Mouse (Mus musculus) ES-Bruce4 (cell line): ENCODE data around the gene Dab2ip. TPM values are rescaled to one million over a fixed set of nuclear protein-coding genes. Genes with fewer than 3 reads are reported as not detected.

Experiments used
- H3K27ac ChIP-seq: 2 replicates; pipeline ENCODE4 v1.5.1; 2012; ENCODE audit warnings: low read length, inconsistent platforms; ENCODE audit not compliant: insufficient read depth
- H3K27me3 ChIP-seq: 2 replicates; pipeline ENCODE4 v1.6.1; 2012; ENCODE audit warnings: mild to moderate bottlenecking, low read length, inconsistent platforms; ENCODE audit not compliant: control insufficient read depth, poor library complexity, insufficient read depth, severe bottlenecking
- H3K36me3 ChIP-seq: 2 replicates; pipeline ENCODE4 v1.6.1; 2012; ENCODE audit warnings: inconsistent platforms, mild to moderate bottlenecking, low read length, moderate library complexity; ENCODE audit not compliant: control insufficient read depth, poor library complexity, insufficient read depth, severe bottlenecking
- H3K4me1 ChIP-seq: one replicate; pipeline ENCODE4 v1.8.1; 2011; ENCODE audit warnings: low read length; ENCODE audit not compliant: control insufficient read depth, insufficient read depth
- H3K4me3 ChIP-seq: 2 replicates; pipeline ENCODE4 v1.5.1; 2011; ENCODE audit warnings: low read depth, mild to moderate bottlenecking, low read length
- H3K9ac ChIP-seq: 2 replicates; pipeline ENCODE4 v1.6.1; 2012; ENCODE audit warnings: low read depth, mild to moderate bottlenecking, inconsistent platforms; ENCODE audit not compliant: poor library complexity, severe bottlenecking
- H3K9me3 ChIP-seq: replicated peaks from 2 replicates; pipeline ENCODE4 v1.6.1; 2012; ENCODE audit warnings: mild to moderate bottlenecking, low read length, inconsistent platforms; ENCODE audit not compliant: control insufficient read depth, poor library complexity, insufficient read depth, severe bottlenecking
- CTCF ChIP-seq: IDR thresholded peaks from one replicate; pipeline ENCODE4 v1.8.1; 2011; ENCODE audit warnings: low read depth, low read length
- EP300 ChIP-seq: IDR thresholded peaks from 2 replicates; pipeline ENCODE4 v1.6.1; 2011; ENCODE audit warnings: low read depth, low read length; ENCODE audit not compliant: insufficient read depth
- POLR2A ChIP-seq: IDR thresholded peaks from one replicate; pipeline ENCODE4 v1.8.1; 2011; ENCODE audit warnings: low read length; ENCODE audit not compliant: insufficient read depth
- polyA plus RNA-seq: library from polyadenylated mRNA; stranded (reverse); fragments of >200 nt; gene quantifications from 2 replicates; pipeline ENCODE4 v1.2.4, GENCODE M21; 2011; ENCODE audit warnings: low read depth; ENCODE audit not compliant: missing spikeins, insufficient read depth, insufficient read length

Dab2ip gene
- polyA plus RNA-seq, 1 experiment = 29.4 TPM

DNA sequence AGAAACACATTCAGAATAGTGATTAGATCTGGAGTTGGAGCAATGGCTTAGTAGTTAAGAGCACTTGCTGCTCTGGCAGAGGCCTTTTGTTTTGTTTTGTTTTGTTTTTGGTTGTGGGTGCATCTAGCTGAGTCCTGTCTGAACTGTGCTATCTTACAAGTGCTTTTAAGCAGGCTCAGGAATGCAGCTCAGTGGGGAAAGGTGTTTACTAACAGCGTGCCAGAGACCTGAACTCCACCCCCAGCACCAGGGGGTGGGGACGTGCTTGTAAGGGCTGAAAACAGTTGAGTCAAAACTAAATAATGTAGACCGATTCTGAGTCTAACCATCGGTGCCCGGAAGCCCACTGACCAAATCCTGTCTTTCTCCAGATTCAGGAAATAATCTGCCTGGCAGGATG is 37.7 kb downstream of the Dab2ip start:
- Histone ChIP-seq H3K4me3 (no peak overlapping the region), H3K9ac (no peak overlapping the region), H3K27ac (no peak overlapping the region), H3K36me3 (no peaks in the 10 kb centered on the region), H3K4me1 (no peaks in the 10 kb centered on the region), H3K27me3 (no peaks in the 10 kb centered on the region), H3K9me3 (no peaks in the 10 kb centered on the region)
- TF ChIP-seq POLR2A (no peak), EP300 (no peak), CTCF (no peak)

GRCm38 (mm10) chr2:35596796-35597195 is 38.7 kb downstream of the Dab2ip start:
- no peaks in the 10 kb centered on the region for H3K27me3 ChIP-seq
- no peaks in the 10 kb centered on the region for H3K36me3 ChIP-seq
- TF ChIP-seq POLR2A (no peak), CTCF (no peak), EP300 (no peak)
- no peaks in the 10 kb centered on the region for H3K4me1 ChIP-seq
- H3K4me3 ChIP-seq = no peak overlapping the region
- H3K27ac ChIP-seq = no peak overlapping the region
- H3K9me3 ChIP-seq = no peaks in the 10 kb centered on the region
- no peak overlapping the region for H3K9ac ChIP-seq

DNA sequence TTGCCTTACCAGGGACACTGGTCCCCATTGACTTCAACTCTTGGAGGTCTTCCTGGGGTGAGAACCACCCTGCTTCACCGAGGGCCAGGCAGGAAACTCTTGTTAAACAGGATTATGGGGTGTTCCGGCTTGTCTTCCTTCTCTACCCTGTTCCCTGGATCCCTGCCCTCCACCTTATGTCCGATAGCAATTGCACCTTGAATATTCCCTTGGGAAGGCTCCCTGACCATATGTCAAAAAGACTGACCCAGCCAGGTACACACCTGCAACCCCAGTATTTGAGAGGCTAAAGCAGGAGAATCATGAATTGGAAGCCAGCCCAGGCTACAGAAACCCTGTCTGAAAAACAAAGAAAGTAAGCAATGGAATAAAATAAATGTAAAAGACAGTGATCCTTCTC is 40.8 kb downstream of the Dab2ip start:
- Histone ChIP-seq H3K4me3 (no peak overlapping the region), H3K9me3 (no peaks in the 10 kb centered on the region), H3K9ac (no peak overlapping the region), H3K27ac (no peak overlapping the region), H3K36me3 (no peaks in the 10 kb centered on the region), H3K4me1 (no peaks in the 10 kb centered on the region), H3K27me3 (no peaks in the 10 kb centered on the region)
- TF ChIP-seq CTCF (no peak), POLR2A (no peak), EP300 (no peak)

DNA sequence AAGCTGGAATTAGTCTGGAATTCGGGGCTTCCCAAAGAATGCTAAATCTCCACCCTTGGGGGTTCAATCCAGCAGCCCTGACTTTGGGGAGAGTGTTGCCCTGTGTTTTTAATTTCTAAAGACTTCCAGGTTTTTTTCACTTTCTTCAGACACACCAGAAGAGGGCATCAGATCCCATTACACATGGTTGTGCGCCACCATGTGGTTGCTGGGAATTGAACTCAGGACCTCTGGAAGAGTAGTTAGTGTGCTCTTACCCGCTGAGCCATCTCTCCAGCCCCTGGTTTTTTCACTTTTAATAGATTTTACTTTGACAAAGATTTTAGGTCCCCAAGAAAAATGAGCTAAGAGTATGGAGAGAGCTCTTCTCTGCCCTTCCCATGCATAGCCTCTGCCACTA is 43.6 kb downstream of the Dab2ip start:
- no peaks in the 10 kb centered on the region for H3K27me3 ChIP-seq
- H3K9ac ChIP-seq = no peak overlapping the region
- H3K4me1 ChIP-seq = no peaks in the 10 kb centered on the region
- no peak overlapping the region for H3K27ac ChIP-seq
- no peaks in the 10 kb centered on the region for H3K36me3 ChIP-seq
- H3K4me3 ChIP-seq = no peak overlapping the region
- H3K9me3 ChIP-seq = no peaks in the 10 kb centered on the region
- peak; percentile 14 for TF ChIP-seq CTCF
- TF ChIP-seq POLR2A = no peak

DNA sequence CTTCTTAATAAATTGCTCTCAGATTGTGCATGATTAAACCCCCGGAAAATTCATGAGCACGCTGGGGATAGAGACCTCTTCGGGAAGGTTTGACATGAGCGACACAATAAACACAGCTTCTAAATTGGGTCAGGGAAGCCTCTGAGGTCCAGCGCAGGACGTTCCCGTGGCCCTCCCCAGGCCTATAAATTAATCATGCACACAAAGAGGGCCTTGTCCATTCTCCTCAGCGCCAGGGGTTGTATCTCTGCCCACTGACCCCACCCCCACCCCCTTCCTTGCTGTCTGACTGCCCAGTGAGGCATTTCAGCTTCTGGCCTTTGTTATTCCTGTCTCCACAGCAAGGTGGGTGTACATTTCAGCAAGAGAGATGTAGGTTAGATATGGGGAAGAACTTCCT is 49.4 kb downstream of the Dab2ip start:
- H3K9me3 ChIP-seq = no peaks in the 10 kb centered on the region
- no peak overlapping the region for H3K27ac ChIP-seq
- H3K9ac ChIP-seq = no peak overlapping the region
- no peaks in the 10 kb centered on the region for H3K36me3 ChIP-seq
- H3K4me1 ChIP-seq = peaks cover 3% of the 10 kb centered on the region
- no peak for TF ChIP-seq EP300
- TF ChIP-seq CTCF = no peak
- no peak for TF ChIP-seq POLR2A
- H3K27me3 ChIP-seq = no peaks in the 10 kb centered on the region
- no peak overlapping the region for H3K4me3 ChIP-seq

DNA sequence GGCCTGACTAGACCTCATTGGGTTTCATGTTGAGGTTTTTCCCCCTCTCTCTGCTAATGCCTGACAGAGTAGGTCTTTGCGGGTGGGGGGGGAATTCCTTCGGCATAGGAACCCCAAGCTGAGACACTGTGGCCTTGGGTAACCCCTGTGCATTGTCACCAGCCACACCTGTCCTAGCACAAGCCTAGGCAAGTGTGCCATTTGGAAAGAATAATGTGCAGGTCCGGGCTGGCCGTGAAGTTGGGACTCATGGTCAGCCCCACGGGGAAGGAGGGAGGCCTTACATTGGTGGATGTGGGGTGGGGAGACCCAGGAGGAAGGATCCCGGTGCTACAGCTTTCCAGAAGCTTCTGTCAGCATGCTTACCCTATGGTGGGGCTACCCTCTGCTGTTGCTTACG is 50.8 kb downstream of the Dab2ip start:
- TF ChIP-seq POLR2A (no peak), CTCF (no peak), EP300 (no peak)

GRCm38 (mm10) chr2:35609317-35609716 is 51.3 kb downstream of the Dab2ip start:
- Histone ChIP-seq H3K4me3 (no peak overlapping the region), H3K4me1 (peaks cover 14% of the 10 kb centered on the region), H3K27me3 (no peaks in the 10 kb centered on the region), H3K27ac (no peak overlapping the region), H3K36me3 (no peaks in the 10 kb centered on the region), H3K9me3 (no peaks in the 10 kb centered on the region), H3K9ac (no peak overlapping the region)
- no peak for TF ChIP-seq POLR2A
- no peak for TF ChIP-seq EP300
- TF ChIP-seq CTCF = no peak

More for the DNA sequence above, 50.8 kb downstream of the Dab2ip start:
- no peaks in the 10 kb centered on the region for H3K36me3 ChIP-seq
- no peaks in the 10 kb centered on the region for H3K27me3 ChIP-seq
- H3K4me3 ChIP-seq = no peak overlapping the region
- no peak overlapping the region for H3K27ac ChIP-seq
- no peak overlapping the region for H3K9ac ChIP-seq
- H3K9me3 ChIP-seq = no peaks in the 10 kb centered on the region
- H3K4me1 ChIP-seq = peaks cover 12% of the 10 kb centered on the region
